Mouse (Mus musculus): ENCODE measurements around the gene Ccdc117. TPM values are rescaled to one million over a fixed set of nuclear protein-coding genes. Genes with fewer than 3 reads are reported as not detected.

Ccdc117 gene
- polyA plus RNA-seq, 1 experiment from 2014 or later, result 17.4 TPM

DNA sequence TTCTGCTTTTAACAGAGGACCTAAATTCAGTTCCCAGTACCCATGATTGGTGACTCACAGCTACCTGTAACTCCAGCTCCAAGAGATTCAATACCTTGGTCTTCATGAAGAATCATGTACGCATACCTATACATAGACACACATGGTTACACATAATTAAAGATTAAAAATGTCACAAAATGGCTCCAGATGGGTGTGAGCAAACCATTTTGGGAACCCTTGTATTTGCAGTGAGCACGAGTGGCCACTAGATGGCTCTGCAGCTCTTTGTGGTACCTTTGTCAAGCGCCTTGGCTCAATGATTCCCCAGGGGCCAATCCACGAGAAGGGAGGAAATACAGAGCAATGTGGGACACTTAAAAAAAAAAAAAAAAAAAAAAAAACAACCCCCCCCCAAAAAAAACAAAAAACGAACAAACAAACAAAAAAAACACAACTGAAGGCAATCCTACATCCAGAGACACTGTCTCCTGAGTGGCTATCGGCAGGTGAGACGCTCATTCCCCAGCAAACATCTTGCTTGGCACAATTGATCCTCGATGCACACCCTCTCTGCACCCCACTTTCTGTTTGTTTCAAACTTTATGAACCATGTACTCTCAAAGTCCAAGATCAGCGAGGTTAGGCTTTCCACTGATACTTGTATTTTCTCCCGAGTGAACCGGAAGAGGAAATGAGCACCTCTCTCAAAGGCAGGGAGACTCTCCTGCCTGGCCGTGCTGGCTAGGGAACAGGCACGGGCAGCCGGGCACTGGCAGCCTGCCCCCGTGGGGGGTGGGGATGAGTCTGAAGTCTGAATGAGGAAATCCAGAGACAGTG, 56.6 kb downstream of the Ccdc117 start:
- H3K4me1 ChIP-seq, result peaks cover 5% of the 10 kb centered on the region; the same call in 1 of the 2 replicates
- ATAC-seq (ENCODE audit: insufficient number of reproducible peaks, low FRiP score, low TSS enrichment, low read depth), result no peak
- peak overlapping the region; percentile 40 for H3K4me3 ChIP-seq
- peak overlapping the region; percentile 18; the same call in 1 of the 2 replicates for H3K9ac ChIP-seq
- WGBS, result 12% methylated on average over 15 of the region's 15 CpGs
- H3K9me3 ChIP-seq, result no peaks in the 10 kb centered on the region
- no peaks in the 10 kb centered on the region for H3K27me3 ChIP-seq
- peak overlapping the region; percentile 52 for H3K4me2 ChIP-seq
- H3K36me3 ChIP-seq, result no peaks in the 10 kb centered on the region
- H3K27ac ChIP-seq, result 0 out of 2 replicates have a peak overlapping the region, but pooled peaks have one; percentile 30

DNA sequence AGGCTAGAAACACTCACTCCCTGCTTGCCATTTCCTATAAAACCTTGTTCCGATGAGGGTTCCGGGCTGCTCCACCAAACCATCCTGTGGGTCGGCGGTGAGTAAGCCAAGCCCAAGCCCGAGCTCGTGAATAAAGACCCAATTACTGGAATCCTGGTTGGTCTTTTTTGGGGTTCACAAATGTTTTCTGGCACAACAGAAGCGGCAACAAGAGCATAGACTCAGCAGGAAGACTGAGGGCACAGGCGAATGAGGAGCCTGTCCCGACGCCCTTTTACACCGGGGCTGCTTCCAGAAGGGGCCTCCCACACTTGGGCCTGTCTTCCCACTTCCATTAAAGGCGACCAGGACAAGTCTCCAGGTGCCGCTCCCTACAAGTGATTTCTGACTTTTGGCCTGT, 59.4 kb downstream of the Ccdc117 start:
- Histone ChIP-seq H3K27ac (no peak overlapping the region), H3K9me3 (no peaks in the 10 kb centered on the region), H3K27me3 (no peaks in the 10 kb centered on the region), H3K36me3 (no peaks in the 10 kb centered on the region), H3K4me3 (no peak overlapping the region), H3K4me2 (no peak overlapping the region), H3K4me1 (peaks cover 5% of the 10 kb centered on the region; the same call in 1 of the 2 replicates), H3K9ac (no peak overlapping the region)
- WGBS, result 76% methylated on average over 13 of the region's 13 CpGs
- no peak for ATAC-seq (ENCODE audit: insufficient number of reproducible peaks, low FRiP score, low TSS enrichment, low read depth)

Other genes starting within 250 kb of the Ccdc117 start
- gene Znrf3, start 97.3 kb downstream of the Ccdc117 start, polyA plus RNA-seq (2015; fragmentation: Nextera tagmentation; extraction: Ambion mirVana), result 16.2 and 16.3 TPM in 2 replicates
- 238 and 242 TPM in 2 replicates for gene Xbp1, start 21.5 kb downstream of the Ccdc117 start, polyA plus RNA-seq (2015; fragmentation: Nextera tagmentation; extraction: Ambion mirVana)
- not detected in 2 replicates for gene Ankrd36, start 27.5 kb upstream of the Ccdc117 start, polyA plus RNA-seq (2015; fragmentation: Nextera tagmentation; extraction: Ambion mirVana)
- gene Mrps24, start 173.5 kb upstream of the Ccdc117 start, polyA plus RNA-seq (2015; fragmentation: Nextera tagmentation; extraction: Ambion mirVana), result 164 and 170 TPM in 2 replicates
- gene Urgcp, start 220.2 kb upstream of the Ccdc117 start, polyA plus RNA-seq (2015; fragmentation: Nextera tagmentation; extraction: Ambion mirVana), result 28.5 and 29.1 TPM in 2 replicates
- gene Dbnl, start 246.3 kb upstream of the Ccdc117 start, polyA plus RNA-seq (2015; fragmentation: Nextera tagmentation; extraction: Ambion mirVana), result 143 and 152 TPM in 2 replicates